Mouse (Mus musculus) ES-E14 (cell line): Measurements from ENCODE around the gene Tmem135. TPM values are rescaled to one million over a fixed set of nuclear protein-coding genes. Genes with fewer than 3 reads are reported as not detected.

Experiments
- DNase-seq: peaks from one replicate; pipeline ENCODE4 v3.0.0-alpha.2; 2013; ENCODE audit warnings: low read depth, low spot score
- H3K27ac ChIP-seq: 2 replicates; pipeline ENCODE4 v1.5.1; 2012; ENCODE audit warnings: low read depth, mild to moderate bottlenecking, low read length, moderate library complexity, mixed read lengths; ENCODE audit not compliant: poor library complexity, insufficient read depth, severe bottlenecking
- H3K36me3 ChIP-seq: 2 replicates; pipeline ENCODE4 v1.6.1; 2012; ENCODE audit warnings: mild to moderate bottlenecking, low read length, moderate library complexity, mixed read lengths; ENCODE audit not compliant: control insufficient read depth, poor library complexity, insufficient read depth, severe bottlenecking
- H3K4me1 ChIP-seq, 2 experiments: fragments of 150-350 bp in 1 of 2; sonication (generic) in 1 of 2; 2 replicates each; pipeline ENCODE4 v1.6.1; 2012; ENCODE audit warnings: low read length in 2 of 2, mild to moderate bottlenecking in 1 of 2, mixed read lengths in 1 of 2; ENCODE audit not compliant: control insufficient read depth in 2 of 2, insufficient read depth in 2 of 2, poor library complexity in 1 of 2
- H3K4me3 ChIP-seq, 2 experiments: fragments of 150-350 bp in 1 of 2; sonication (generic) in 1 of 2; 2 replicates each; pipeline ENCODE4 v1.5.1; 2012; ENCODE audit warnings: low read length in 2 of 2, low read depth in 1 of 2, mild to moderate bottlenecking in 1 of 2, mixed read lengths in 1 of 2; ENCODE audit not compliant: insufficient read depth in 1 of 2, poor library complexity in 1 of 2, severe bottlenecking in 1 of 2
- H3K9ac ChIP-seq: 2 replicates; pipeline ENCODE4 v1.6.1; 2012; ENCODE audit warnings: low read depth, mild to moderate bottlenecking, low read length, mixed read lengths; ENCODE audit not compliant: poor library complexity, insufficient read depth, severe bottlenecking
- H3K9me3 ChIP-seq: fragments of 150-350 bp; sonication (generic); 2 replicates; pipeline ENCODE4 v1.6.1; 2012; ENCODE audit warnings: low read depth, mild to moderate bottlenecking, low read length; ENCODE audit not compliant: control insufficient read depth, insufficient read depth
- CHD2 ChIP-seq: IDR thresholded peaks from 2 replicates; pipeline ENCODE4 v1.6.1; 2014; ENCODE audit warnings: mild to moderate bottlenecking, low read depth, low read length, inconsistent platforms
- HCFC1 ChIP-seq: IDR thresholded peaks from 2 replicates; pipeline ENCODE4 v1.6.1; 2012; ENCODE audit warnings: low read length, inconsistent platforms, borderline replicate concordance; ENCODE audit not compliant: insufficient read depth
- MAFK ChIP-seq: IDR thresholded peaks from 2 replicates; pipeline ENCODE4 v1.6.1; 2014; ENCODE audit warnings: mild to moderate bottlenecking, low read depth, low read length, inconsistent platforms; ENCODE audit not compliant: insufficient read depth
- ZC3H11A ChIP-seq: IDR thresholded peaks from 2 replicates; pipeline ENCODE4 v1.6.1; 2012; ENCODE audit warnings: low read depth, mild to moderate bottlenecking, inconsistent platforms, low read length, borderline replicate concordance
- ZNF384 ChIP-seq: IDR thresholded peaks from 2 replicates; pipeline ENCODE4 v1.6.1; 2012; ENCODE audit warnings: low read depth, low read length, inconsistent platforms
- in situ Hi-C, 2 experiments: fragments of 600-800 bp; cut with MboI; formaldehyde crosslinking; loops; one replicate each; pipeline ENCODE4 v1.15.1; 2025; ENCODE audit warnings: low sequenced_read_pairs in 2 of 2, inconsistent platforms in 1 of 2; ENCODE audit not compliant: unreplicated experiment in 2 of 2
- total RNA-seq: library from RNA; depleted of rRNA; stranded (reverse); fragments of 300-350 nt; gene quantifications from 2 replicates; pipeline ENCODE4 v1.2.3, GENCODE M21; 2012

Gene Tmem135
- total RNA-seq, 1 experiment, result 19.0 TPM

DNA sequence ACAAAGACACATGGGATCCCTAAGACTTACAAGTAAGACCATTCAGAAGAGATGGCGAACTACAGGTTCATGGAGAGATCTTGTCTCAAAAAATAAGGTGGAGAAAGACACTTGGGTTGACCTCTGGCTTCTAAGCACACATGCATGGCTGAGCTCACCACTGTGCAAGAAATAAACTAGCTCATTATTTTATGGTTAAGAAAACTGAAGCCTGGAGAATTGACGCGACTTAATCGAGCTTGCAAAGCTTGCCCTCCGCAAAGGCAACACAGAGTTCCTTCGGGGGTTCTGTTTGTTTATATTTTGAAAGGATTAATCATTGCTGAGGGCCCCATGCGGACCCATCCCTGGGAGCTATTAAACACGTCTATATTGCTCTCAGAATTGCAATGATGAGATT lies 18.6 kb upstream of the Tmem135 start:
- no peaks in the 10 kb centered on the region for H3K9me3 ChIP-seq
- H3K9ac ChIP-seq, result no peak overlapping the region
- in situ Hi-C loops, result loop anchor here in 1 of 2 experiments (25.0 kb wide), 1 partner anchor 260 kb away; no protein-coding TSS in a partner anchor
- TF ChIP-seq CHD2, result no peak
- no peak for TF ChIP-seq ZC3H11A
- TF ChIP-seq MAFK, result no peak
- TF ChIP-seq HCFC1, result no peak
- TF ChIP-seq ZNF384, result no peak
- no peak overlapping the region for H3K4me3 ChIP-seq
- no peak for DNase-seq
- no peaks in the 10 kb centered on the region for H3K4me1 ChIP-seq
- no peaks in the 10 kb centered on the region for H3K36me3 ChIP-seq
- H3K27ac ChIP-seq, result no peak overlapping the region

DNA sequence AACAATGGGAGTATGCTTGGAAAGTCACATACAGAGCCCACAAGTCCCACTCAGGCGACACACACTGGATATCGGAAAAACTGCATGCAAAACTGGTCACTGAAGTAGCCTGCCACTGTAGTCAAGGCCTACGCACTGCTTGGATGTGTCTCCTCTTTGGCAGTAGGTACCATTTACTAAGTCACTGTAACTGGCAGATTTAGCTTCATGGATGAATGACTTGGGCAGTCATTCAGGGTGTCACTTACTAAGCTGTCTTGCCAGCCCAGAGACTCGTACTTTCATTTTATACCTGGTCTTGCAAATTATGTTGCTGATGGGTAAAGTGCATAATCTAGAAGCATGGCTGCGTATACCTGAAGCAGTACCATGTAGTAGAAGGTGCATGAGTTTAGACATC lies 17.3 kb upstream of the Tmem135 start:
- Histone ChIP-seq H3K4me3 (no peak overlapping the region), H3K9me3 (no peaks in the 10 kb centered on the region), H3K4me1 (no peaks in the 10 kb centered on the region), H3K9ac (no peak overlapping the region), H3K36me3 (no peaks in the 10 kb centered on the region), H3K27ac (no peak overlapping the region)
- TF ChIP-seq HCFC1 (no peak), MAFK (no peak), CHD2 (no peak), ZNF384 (no peak)
- in situ Hi-C loops, result loop anchor here in 1 of 2 experiments (25.0 kb wide), 1 partner anchor 259 kb away; no protein-coding TSS in a partner anchor
- no peak for DNase-seq

DNA sequence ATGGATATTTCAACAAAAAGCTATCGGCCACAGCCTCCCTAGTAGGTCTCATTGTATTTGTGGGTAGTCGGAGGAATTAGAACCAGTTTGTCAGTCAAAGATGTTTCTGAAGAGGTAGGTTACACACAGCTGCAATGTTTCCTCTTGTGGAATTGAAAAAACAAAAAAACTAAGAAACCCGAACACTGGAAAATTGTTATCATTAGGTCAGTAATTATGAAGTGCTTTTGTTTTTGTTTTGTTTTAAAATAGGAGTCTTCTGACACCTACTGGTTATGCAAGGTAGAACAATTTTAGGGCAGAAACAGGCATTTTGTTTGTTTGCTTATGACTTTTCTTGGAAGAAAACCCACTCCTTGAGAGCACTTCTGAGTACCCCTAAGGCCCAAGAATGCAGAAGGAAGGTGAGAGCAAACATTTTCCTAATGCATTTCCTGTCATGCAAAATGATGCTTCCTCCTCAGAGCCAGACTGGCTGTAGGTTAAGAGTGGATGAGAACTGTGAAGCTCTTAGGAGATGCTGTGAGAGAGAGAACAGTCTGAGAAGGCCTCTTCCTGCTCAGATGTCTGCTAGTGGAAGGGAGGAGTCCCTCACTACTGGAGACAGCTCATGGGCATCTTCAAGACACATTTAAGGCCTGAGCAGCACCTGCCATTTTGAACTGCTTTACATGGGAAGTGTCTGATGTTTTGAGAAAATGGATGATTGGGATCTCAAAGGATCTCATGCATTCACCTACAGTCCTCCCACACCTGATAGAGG lies 15.1 kb upstream of the Tmem135 start:
- no peak for DNase-seq
- TF ChIP-seq HCFC1, result no peak
- TF ChIP-seq ZC3H11A, result peak; percentile 43; the same call in 1 of the 2 replicates
- TF ChIP-seq MAFK, result no peak
- TF ChIP-seq CHD2, result no peak

DNA sequence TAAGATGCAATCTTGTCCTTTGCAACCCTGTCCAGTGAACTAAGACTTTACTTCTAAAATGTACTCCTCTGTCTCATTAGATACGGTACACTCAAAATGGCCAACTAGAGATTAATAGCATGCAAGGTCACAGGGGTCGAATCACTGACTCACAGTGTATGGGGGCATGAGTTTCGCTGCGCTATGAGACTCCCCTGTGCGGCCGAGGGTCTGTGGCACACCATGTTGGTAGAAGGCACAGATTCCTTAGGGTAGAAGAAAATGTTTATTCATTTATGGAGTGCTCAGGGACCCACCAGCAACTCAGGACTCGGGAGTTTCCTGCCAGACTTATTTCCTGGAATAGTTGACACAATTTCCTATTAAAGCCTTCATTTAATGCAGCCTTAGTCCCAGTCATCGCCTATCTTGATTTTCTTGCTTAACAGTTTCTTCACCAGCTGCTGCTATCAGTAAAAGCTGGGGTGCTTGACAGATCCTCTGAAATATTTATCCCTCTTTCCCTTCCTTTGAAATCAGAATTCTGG lies 14.2 kb upstream of the Tmem135 start:
- in situ Hi-C loops, result loop anchor here in 1 of 2 experiments (25.0 kb wide), 1 partner anchor 256 kb away; no protein-coding TSS in a partner anchor
- Histone ChIP-seq H3K36me3 (no peaks in the 10 kb centered on the region), H3K27ac (no peak overlapping the region), H3K4me3 (no peak overlapping the region), H3K9ac (no peak overlapping the region), H3K9me3 (no peaks in the 10 kb centered on the region), H3K4me1 (no peaks in the 10 kb centered on the region)
- DNase-seq, result no peak
- TF ChIP-seq MAFK (no peak), ZNF384 (no peak), CHD2 (no peak), HCFC1 (no peak), ZC3H11A (no peak)

More for the DNA sequence above, 15.1 kb upstream of the Tmem135 start:
- H3K9ac ChIP-seq, result no peak overlapping the region
- no peaks in the 10 kb centered on the region for H3K36me3 ChIP-seq
- no peak overlapping the region for H3K4me3 ChIP-seq
- H3K9me3 ChIP-seq, result no peaks in the 10 kb centered on the region
- no peak overlapping the region for H3K27ac ChIP-seq
- in situ Hi-C loops, result loop anchor here in 1 of 2 experiments (25.0 kb wide), 1 partner anchor 257 kb away; no protein-coding TSS in a partner anchor
- H3K4me1 ChIP-seq, result no peaks in the 10 kb centered on the region
